Mouse (Mus musculus) splenic B cell, adult 2 months (primary cell): ENCODE results near the gene Cadm4.
A peak's percentile ranks its signal among the peaks of the same experiment; 100 is the strongest.

ENCODE experiments used
- DNase-seq: peaks from one replicate; pipeline ENCODE4 v3.0.0-alpha.2; 2011; ENCODE audit warnings: low read depth, low spot score
- H3K27me3 ChIP-seq: 2 replicates; pipeline ENCODE4 v1.6.1; 2012; ENCODE audit warnings: mild to moderate bottlenecking, low read length, moderate library complexity, mixed read lengths; ENCODE audit not compliant: control insufficient read depth, poor library complexity, insufficient read depth, severe bottlenecking
- H3K36me3 ChIP-seq: 2 replicates; pipeline ENCODE4 v1.6.1; 2012; ENCODE audit warnings: mild to moderate bottlenecking, low read length, moderate library complexity, mixed read lengths; ENCODE audit not compliant: control insufficient read depth, poor library complexity, insufficient read depth, severe bottlenecking

The Cadm4 gene

GRCm38 (mm10) chr7:24457726-24458370 is 24.0 kb upstream of the Cadm4 start:
- H3K27me3 ChIP-seq = no peaks in the 10 kb centered on the region
- DNase-seq = peak; percentile 92
- H3K36me3 ChIP-seq = no peaks in the 10 kb centered on the region

GRCm38 (mm10) chr7:24459440-24459839 is 22.4 kb upstream of the Cadm4 start:
- H3K27me3 ChIP-seq = no peaks in the 10 kb centered on the region
- H3K36me3 ChIP-seq = no peaks in the 10 kb centered on the region
- no peak for DNase-seq

- no peak for DNase-seq
Measured at GRCm38 (mm10) chr7:24459843-24460242, 22.0 kb upstream of the Cadm4 start.

GRCm38 (mm10) chr7:24461376-24462051 is 20.3 kb upstream of the Cadm4 start:
- H3K27me3 ChIP-seq = no peaks in the 10 kb centered on the region
- peaks cover 5% of the 10 kb centered on the region; the same call in 1 of the 2 replicates for H3K36me3 ChIP-seq
- DNase-seq = no peak

More at GRCm38 (mm10) chr7:24459843-24460242, 22.0 kb upstream of the Cadm4 start:
- Histone ChIP-seq H3K36me3 (no peaks in the 10 kb centered on the region), H3K27me3 (no peaks in the 10 kb centered on the region)

- H3K27me3 ChIP-seq = no peaks in the 10 kb centered on the region
- DNase-seq = peak; percentile 83
- H3K36me3 ChIP-seq = peaks cover 8% of the 10 kb centered on the region
Measured at GRCm38 (mm10) chr7:24462388-24463319, 19.2 kb upstream of the Cadm4 start, which contains the start of gene Plaur. Gene Plaur (plus strand): TSS chr7:24462484.

GRCm38 (mm10) chr7:24466835-24467234 is 15.0 kb upstream of the Cadm4 start:
- Histone ChIP-seq H3K27me3 (no peaks in the 10 kb centered on the region), H3K36me3 (peaks cover 18% of the 10 kb centered on the region)
- DNase-seq = no peak

- no peak for DNase-seq
- no peaks in the 10 kb centered on the region for H3K27me3 ChIP-seq
- H3K36me3 ChIP-seq = peaks cover 24% of the 10 kb centered on the region
Measured at GRCm38 (mm10) chr7:24467886-24468285, 13.9 kb upstream of the Cadm4 start.

GRCm38 (mm10) chr7:24469126-24469525 is 12.7 kb upstream of the Cadm4 start:
- peak; percentile 74 for DNase-seq
- H3K27me3 ChIP-seq = no peaks in the 10 kb centered on the region

GRCm38 (mm10) chr7:24470356-24470755 is 11.5 kb upstream of the Cadm4 start:
- H3K27me3 ChIP-seq = no peaks in the 10 kb centered on the region
- no peak for DNase-seq
- peaks cover 34% of the 10 kb centered on the region for H3K36me3 ChIP-seq

More at GRCm38 (mm10) chr7:24469126-24469525, 12.7 kb upstream of the Cadm4 start:
- H3K36me3 ChIP-seq = peaks cover 24% of the 10 kb centered on the region

- Histone ChIP-seq H3K36me3 (peaks cover 29% of the 10 kb centered on the region), H3K27me3 (no peaks in the 10 kb centered on the region)
- no peak for DNase-seq
Measured at GRCm38 (mm10) chr7:24472442-24472841, 9.4 kb upstream of the Cadm4 start.

GRCm38 (mm10) chr7:24472937-24473336 is 8.9 kb upstream of the Cadm4 start:
- DNase-seq = peak; percentile 75
- Histone ChIP-seq H3K27me3 (no peaks in the 10 kb centered on the region), H3K36me3 (peaks cover 27% of the 10 kb centered on the region)

GRCm38 (mm10) chr7:24473913-24474529 is 7.8 kb upstream of the Cadm4 start:
- peaks cover 21% of the 10 kb centered on the region for H3K36me3 ChIP-seq
- H3K27me3 ChIP-seq = no peaks in the 10 kb centered on the region
- DNase-seq = peak; percentile 84

GRCm38 (mm10) chr7:24474811-24475506 is 6.9 kb upstream of the Cadm4 start:
- peaks cover 19% of the 10 kb centered on the region for H3K36me3 ChIP-seq
- no peak for DNase-seq
- no peaks in the 10 kb centered on the region for H3K27me3 ChIP-seq

GRCm38 (mm10) chr7:24476338-24476737 is 5.5 kb upstream of the Cadm4 start:
- no peaks in the 10 kb centered on the region for H3K27me3 ChIP-seq
- H3K36me3 ChIP-seq = peaks cover 19% of the 10 kb centered on the region
- no peak for DNase-seq
